Mouse (Mus musculus): ENCODE measurements around the gene Get4. TPM values are rescaled to one million over a fixed set of nuclear protein-coding genes. Genes with fewer than 3 reads are reported as not detected.

The Get4 gene
- total RNA-seq (2021) = 10 to 100 TPM; 44.8 to 47.4 TPM

GRCm38 (mm10) chr5:139252081-139252909, at the start of gene Get4:
TSS of gene Get4 (plus strand) at chr5:139252324.
- intact Hi-C loops (cut with DNase I) = loop anchor here (1.0 to 5.0 kb wide), 2 partner anchors 52 to 100 kb away; partner anchors contain the start of genes Dnaaf5, Prkar1b and Sun1
- DNase-seq = peak; percentile 97 to 99

GRCm38 (mm10) chr5:139203312-139203711, 48.8 kb upstream of the Get4 start:
- no peak for DNase-seq
- intact Hi-C loops (cut with DNase I) = no loop called here

- intact Hi-C loops (cut with DNase I) = no loop called here
- no peak for DNase-seq
These were observed 46.0 kb upstream of the Get4 start for GRCm38 (mm10) chr5:139206081-139206480.

GRCm38 (mm10) chr5:139206525-139206924, 45.6 kb upstream of the Get4 start:
- intact Hi-C loops (cut with DNase I) = no loop called here

GRCm38 (mm10) chr5:139208183-139208582, 43.9 kb upstream of the Get4 start:
- intact Hi-C loops (cut with DNase I) = no loop called here
- no peak for DNase-seq

More at GRCm38 (mm10) chr5:139206525-139206924, 45.6 kb upstream of the Get4 start:
- DNase-seq = no peak

- intact Hi-C loops (cut with DNase I) = no loop called here
- DNase-seq = no peak
These were observed 43.0 kb upstream of the Get4 start for GRCm38 (mm10) chr5:139208871-139209684.

GRCm38 (mm10) chr5:139209685-139210026, 42.5 kb upstream of the Get4 start:
- DNase-seq = no peak
- intact Hi-C loops (cut with DNase I) = no loop called here

GRCm38 (mm10) chr5:139211737-139212385, 40.3 kb upstream of the Get4 start:
- intact Hi-C loops (cut with DNase I) = no loop called here
- DNase-seq = no peak

- intact Hi-C loops (cut with DNase I) = no loop called here
- DNase-seq = no peak
These were observed 37.8 kb upstream of the Get4 start for GRCm38 (mm10) chr5:139214298-139214697.

- no peak for DNase-seq
- intact Hi-C loops (cut with DNase I) = no loop called here
These were observed 36.9 kb upstream of the Get4 start for GRCm38 (mm10) chr5:139215184-139215583.

- intact Hi-C loops (cut with DNase I) = no loop called here
- no peak for DNase-seq
These were observed 36.0 kb upstream of the Get4 start for GRCm38 (mm10) chr5:139216121-139216520.

- intact Hi-C loops (cut with DNase I) = no loop called here
- no peak for DNase-seq
These were observed 35.4 kb upstream of the Get4 start for GRCm38 (mm10) chr5:139216774-139217173.

GRCm38 (mm10) chr5:139220006-139220515, 32.1 kb upstream of the Get4 start:
- no peak for DNase-seq
- intact Hi-C loops (cut with DNase I) = loop anchor here (2.0 kb wide), 1 partner anchor 19 kb away; the partner anchor contains the start of gene Sun1

- intact Hi-C loops (cut with DNase I) = loop anchor here (2.0 kb wide), 1 partner anchor 20 kb away; the partner anchor contains the start of gene Sun1
- peak; percentile 33 to 42 for DNase-seq
These were observed 31.5 kb upstream of the Get4 start for GRCm38 (mm10) chr5:139220610-139221009.

- intact Hi-C loops (cut with DNase I) = no loop called here
- no peak for DNase-seq
These were observed 28.8 kb upstream of the Get4 start for GRCm38 (mm10) chr5:139223331-139223730.

GRCm38 (mm10) chr5:139227236-139227635, 24.9 kb upstream of the Get4 start:
- intact Hi-C loops (cut with DNase I) = no loop called here
- no peak for DNase-seq

- intact Hi-C loops (cut with DNase I) = no loop called here
- DNase-seq = no peak
These were observed 24.5 kb upstream of the Get4 start for GRCm38 (mm10) chr5:139227645-139228044.

- intact Hi-C loops (cut with DNase I) = no loop called here
- no peak for DNase-seq
These were observed 23.8 kb upstream of the Get4 start for GRCm38 (mm10) chr5:139228318-139228717.

GRCm38 (mm10) chr5:139229716-139230115, 22.4 kb upstream of the Get4 start:
- intact Hi-C loops (cut with DNase I) = no loop called here
- no peak for DNase-seq

- DNase-seq = no peak
- intact Hi-C loops (cut with DNase I) = no loop called here
These were observed 20.0 kb upstream of the Get4 start for GRCm38 (mm10) chr5:139232083-139232482.

GRCm38 (mm10) chr5:139234423-139234822, 17.7 kb upstream of the Get4 start:
- DNase-seq = no peak
- intact Hi-C loops (cut with DNase I) = no loop called here

All from heart, postnatal 36 days (tissue).